8 mouse cellular contexts compared by ENCODE assay signal in genomic region chr10:80560621-80561020, GRCm38 (mm10). TPM values are rescaled to one million over a fixed set of nuclear protein-coding genes. Genes with fewer than 3 reads are reported as not detected.
DNase-seq lines count a peak whose midpoint lies in the region; ATAC-seq and TF ChIP-seq lines count a peak whose summit lies in the region.

No protein-coding gene starts in this region.

- no peak for ATAC-seq in heart, embryonic 16.5 days (replicated peaks; ENCODE audit: extremely low read depth, insufficient read depth, low FRiP score)
- no peak; the same call in 1 of the 2 replicates for ATAC-seq in hindbrain, embryonic 14.5 days (ENCODE audit: low FRiP score)
- ATAC-seq in midbrain, embryonic 11.5 days (ENCODE audit: low FRiP score): no peak
- ATAC-seq in monocyte, adult 5-6 weeks (replicated peaks; ENCODE audit: insufficient number of reproducible peaks, low FRiP score, low TSS enrichment, poor library complexity, severe bottlenecking): no peak; the same call in 1 of the 2 replicates

- H3K9me3 ChIP-seq in heart, embryonic 16.5 days (replicated peaks; ENCODE audit: control insufficient read depth, low read length): no peaks in the 10 kb centered on the region
- H3K9me3 ChIP-seq in hindbrain, embryonic 14.5 days (ENCODE audit: control insufficient read depth, low read length): no peaks in the 10 kb centered on the region
- H3K9me3 ChIP-seq in midbrain, embryonic 11.5 days (ENCODE audit: control insufficient read depth, low read length): no peaks in the 10 kb centered on the region

- no peaks in the 10 kb centered on the region for H3K36me3 ChIP-seq in heart, embryonic 16.5 days (ENCODE audit: control insufficient read depth, insufficient read depth)
- H3K36me3 ChIP-seq in hindbrain, embryonic 14.5 days (replicated peaks; ENCODE audit: control insufficient read depth, insufficient read depth): no peaks in the 10 kb centered on the region; the same call in 1 of the 2 replicates
- H3K36me3 ChIP-seq in midbrain, embryonic 11.5 days (ENCODE audit: control insufficient read depth, insufficient read depth, low read length): no peaks in the 10 kb centered on the region

- no peaks in the 10 kb centered on the region for H3K27me3 ChIP-seq in heart, embryonic 16.5 days (ENCODE audit: control insufficient read depth, insufficient read depth, low read length)
- H3K27me3 ChIP-seq in hindbrain, embryonic 14.5 days (ENCODE audit: control insufficient read depth, insufficient read depth, low read length): no peaks in the 10 kb centered on the region
- no peaks in the 10 kb centered on the region for H3K27me3 ChIP-seq in midbrain, embryonic 11.5 days (ENCODE audit: control insufficient read depth, insufficient read depth, low read length)

- H3K27ac ChIP-seq in heart, embryonic 16.5 days (ENCODE audit: low read length): no peak overlapping the region; the same call in 1 of the 2 replicates
- H3K27ac ChIP-seq in bone marrow, adult 2 months (ENCODE audit: control insufficient read depth, insufficient read depth, low read depth, low read length, poor library complexity): peak overlapping the region; percentile 90
- H3K27ac ChIP-seq in hindbrain, embryonic 14.5 days: peak overlapping the region; percentile 93; the same call in 1 of the 2 replicates
- no peak overlapping the region for H3K27ac ChIP-seq in midbrain, embryonic 11.5 days (ENCODE audit: low read depth, low read length)

- TF ChIP-seq POLR2A in bone marrow, adult 2 months (IDR thresholded peaks at IDR 0.05; ENCODE audit: borderline replicate concordance, control insufficient read depth, low read depth, low read length): no peak

- peak overlapping the region; percentile 98 for H3K9ac ChIP-seq in heart, embryonic 16.5 days (ENCODE audit: low read length)
- H3K9ac ChIP-seq in hindbrain, embryonic 14.5 days: peak overlapping the region; percentile 97
- peak overlapping the region; percentile 91 for H3K9ac ChIP-seq in midbrain, embryonic 11.5 days (ENCODE audit: low read length)

- peak overlapping the region; percentile 99 for H3K4me3 ChIP-seq in heart, embryonic 16.5 days (ENCODE audit: low read length)
- peak overlapping the region; percentile 86 for H3K4me3 ChIP-seq in bone marrow, adult 2 months (replicated peaks; ENCODE audit: control insufficient read depth, low read depth, low read length)
- H3K4me3 ChIP-seq in hindbrain, embryonic 14.5 days (replicated peaks; ENCODE audit: low read length): peak overlapping the region; percentile 99
- peak overlapping the region; percentile 84 for H3K4me3 ChIP-seq in midbrain, embryonic 11.5 days (ENCODE audit: low read depth, low read length)

- peak overlapping the region; percentile 96 for H3K4me2 ChIP-seq in heart, embryonic 16.5 days (ENCODE audit: low read depth, low read length)
- peak overlapping the region; percentile 90 for H3K4me2 ChIP-seq in hindbrain, embryonic 14.5 days (replicated peaks)
- H3K4me2 ChIP-seq in midbrain, embryonic 11.5 days: peak overlapping the region; percentile 84

- 0% methylated on average over 13 of the region's 13 CpGs for WGBS in heart, embryonic 16.5 days
- under 1% methylated on average over 13 of the region's 13 CpGs for WGBS in bone marrow, adult 2 months
- 4% methylated on average over 13 of the region's 13 CpGs for WGBS in hindbrain, embryonic 14.5 days
- 1% methylated on average over 13 of the region's 13 CpGs for WGBS in midbrain, embryonic 11.5 days

- TF ChIP-seq CTCF in bone marrow, adult 2 months (IDR thresholded peaks at IDR 0.05; ENCODE audit: control insufficient read depth, insufficient read depth, low read length): no peak

- peaks cover 26% of the 10 kb centered on the region for H3K4me1 ChIP-seq in heart, embryonic 16.5 days (ENCODE audit: control insufficient read depth, insufficient read depth, low read length)
- peaks cover 6% of the 10 kb centered on the region for H3K4me1 ChIP-seq in bone marrow, adult 2 months (ENCODE audit: control insufficient read depth, insufficient read depth, low read length)
- H3K4me1 ChIP-seq in hindbrain, embryonic 14.5 days (replicated peaks; ENCODE audit: control insufficient read depth, insufficient read depth, low read length): peaks cover 28% of the 10 kb centered on the region
- peaks cover 16% of the 10 kb centered on the region for H3K4me1 ChIP-seq in midbrain, embryonic 11.5 days (ENCODE audit: control insufficient read depth, insufficient read depth, low read length)

- no peak for DNase-seq in heart, adult 8-10 months (ENCODE audit: low spot score)
- no peak for DNase-seq in hindbrain, embryonic 14.5 days (ENCODE audit: low spot score)
- DNase-seq in midbrain, embryonic 11.5 days (ENCODE audit: low spot score, missing footprints): no peak
- no peak for DNase-seq in layer of hippocampus, postnatal 25 days (ENCODE audit: extremely low spot score in 1 of 2, low spot score in 1 of 2)
- no peak for DNase-seq in thymus, postnatal 4 days

RNA-seq across cellular contexts. Expression of gene Rexo1, which starts 0.7 kb away (rescaled TPM):
- 15.0 and 16.5 TPM in 2 replicates for polyA plus RNA-seq in heart, embryonic 16.5 days (2015; fragmentation: Nextera tagmentation; extraction: Ambion mirVana)
- 10 to 100 TPM; 10.7 to 15.0 (median 12.2) TPM for total RNA-seq in heart, adult 8-10 months (2022)
- 46.3 and 55.3 TPM in 2 replicates for polyA plus RNA-seq in bone marrow, adult 2 months (2011; ENCODE audit: insufficient read depth, insufficient read length, low replicate concordance, missing spikeins)
- polyA plus RNA-seq in hindbrain, embryonic 14.5 days (2014; fragmentation: Nextera tagmentation; extraction: Ambion mirVana): 29.0 and 30.8 TPM in 2 replicates
- 21.6 and 23.5 TPM in 2 replicates for polyA plus RNA-seq in midbrain, embryonic 11.5 days (2014; fragmentation: Nextera tagmentation; extraction: Ambion mirVana)
- total RNA-seq in monocyte, adult 5-6 weeks (2017): 21.1 to 32.2 TPM (median 24.1 TPM) in 3 replicates
- 10 to 100 TPM; 45.2 to 54.6 TPM for total RNA-seq in layer of hippocampus, postnatal 25 days (2021)

RNA-seq across cellular contexts. Expression of gene Klf16, which starts 16.5 kb away (rescaled TPM):
- 5.8 and 6.0 TPM in 2 replicates for polyA plus RNA-seq in heart, embryonic 16.5 days (2015; fragmentation: Nextera tagmentation; extraction: Ambion mirVana)
- 1 to 10 TPM; 3.5 to 5.0 (median 4.7) TPM for total RNA-seq in heart, adult 8-10 months (2022)
- 13.4 and 18.6 TPM in 2 replicates for polyA plus RNA-seq in bone marrow, adult 2 months (2011; ENCODE audit: insufficient read depth, insufficient read length, low replicate concordance, missing spikeins)
- polyA plus RNA-seq in hindbrain, embryonic 14.5 days (2014; fragmentation: Nextera tagmentation; extraction: Ambion mirVana): 5.1 and 5.3 TPM in 2 replicates
- 3.1 and 3.2 TPM in 2 replicates for polyA plus RNA-seq in midbrain, embryonic 11.5 days (2014; fragmentation: Nextera tagmentation; extraction: Ambion mirVana)
- total RNA-seq in monocyte, adult 5-6 weeks (2017): 5.1 to 8.5 TPM (median 8.2 TPM) in 3 replicates
- 10 to 100 TPM; 57.3 to 57.6 TPM for total RNA-seq in layer of hippocampus, postnatal 25 days (2021)

RNA-seq across cellular contexts. Expression of gene Atp8b3, which starts 21.7 kb away (rescaled TPM):
- polyA plus RNA-seq in heart, embryonic 16.5 days (2015; fragmentation: Nextera tagmentation; extraction: Ambion mirVana): 0.03 and 0.04 TPM in 2 replicates
- total RNA-seq in heart, adult 8-10 months (2022): not detected
- not detected in 2 replicates for polyA plus RNA-seq in bone marrow, adult 2 months (2011; ENCODE audit: insufficient read depth, insufficient read length, low replicate concordance, missing spikeins)
- polyA plus RNA-seq in hindbrain, embryonic 14.5 days (2014; fragmentation: Nextera tagmentation; extraction: Ambion mirVana): 0.87 and 1.1 TPM in 2 replicates
- 0.81 and 1.2 TPM in 2 replicates for polyA plus RNA-seq in midbrain, embryonic 11.5 days (2014; fragmentation: Nextera tagmentation; extraction: Ambion mirVana)
- 1.0 to 1.6 TPM in 2 of 3 replicates, not detected in the other for total RNA-seq in monocyte, adult 5-6 weeks (2017)
- under 1 TPM; 0.19 to 0.47 TPM for total RNA-seq in layer of hippocampus, postnatal 25 days (2021)

RNA-seq across cellular contexts. Expression of gene Abhd17a, which starts 29.5 kb away (rescaled TPM):
- 79.5 and 91.7 TPM in 2 replicates for polyA plus RNA-seq in heart, embryonic 16.5 days (2015; fragmentation: Nextera tagmentation; extraction: Ambion mirVana)
- total RNA-seq in heart, adult 8-10 months (2022): 10 to 100 TPM; 44.7 to 48.1 (median 46.9) TPM
- 44.4 and 53.1 TPM in 2 replicates for polyA plus RNA-seq in bone marrow, adult 2 months (2011; ENCODE audit: insufficient read depth, insufficient read length, low replicate concordance, missing spikeins)
- 157 and 174 TPM in 2 replicates for polyA plus RNA-seq in hindbrain, embryonic 14.5 days (2014; fragmentation: Nextera tagmentation; extraction: Ambion mirVana)
- polyA plus RNA-seq in midbrain, embryonic 11.5 days (2014; fragmentation: Nextera tagmentation; extraction: Ambion mirVana): 90.8 and 109 TPM in 2 replicates
- 15.2 to 20.8 TPM (median 17.0 TPM) in 3 replicates for total RNA-seq in monocyte, adult 5-6 weeks (2017)
- total RNA-seq in layer of hippocampus, postnatal 25 days (2021): 100 to 1,000 TPM; 184 to 192 TPM

RNA-seq across cellular contexts. Expression of gene Scamp4, which starts 42.1 kb away (rescaled TPM):
- 60.1 and 68.4 TPM in 2 replicates for polyA plus RNA-seq in heart, embryonic 16.5 days (2015; fragmentation: Nextera tagmentation; extraction: Ambion mirVana)
- 10 to 100 TPM; 20.0 to 25.2 (median 21.9) TPM for total RNA-seq in heart, adult 8-10 months (2022)
- 12.9 and 17.2 TPM in 2 replicates for polyA plus RNA-seq in bone marrow, adult 2 months (2011; ENCODE audit: insufficient read depth, insufficient read length, low replicate concordance, missing spikeins)
- 63.1 and 64.5 TPM in 2 replicates for polyA plus RNA-seq in hindbrain, embryonic 14.5 days (2014; fragmentation: Nextera tagmentation; extraction: Ambion mirVana)
- 60.2 and 62.3 TPM in 2 replicates for polyA plus RNA-seq in midbrain, embryonic 11.5 days (2014; fragmentation: Nextera tagmentation; extraction: Ambion mirVana)
- total RNA-seq in monocyte, adult 5-6 weeks (2017): 6.0 to 11.2 TPM (median 7.9 TPM) in 3 replicates
- total RNA-seq in layer of hippocampus, postnatal 25 days (2021): 10 to 100 TPM; 44.1 to 45.5 TPM

Comparison
In these comparisons a context has a peak if more than half of its experiments do, and no peak if none do; other contexts are left out.
1. H3K27ac ChIP-seq: peak in bone marrow, adult 2 months (single experiment) and hindbrain, embryonic 14.5 days (single experiment); none in heart, embryonic 16.5 days (single experiment) and midbrain, embryonic 11.5 days (single experiment).
2. Peak in every context shown above with its lines, with median percentiles within 50 percentile points of each other: H3K4me2 ChIP-seq, H3K4me3 ChIP-seq and H3K9ac ChIP-seq.